ENCODE assay signal across 7 mouse cellular contexts in the genomic region with DNA sequence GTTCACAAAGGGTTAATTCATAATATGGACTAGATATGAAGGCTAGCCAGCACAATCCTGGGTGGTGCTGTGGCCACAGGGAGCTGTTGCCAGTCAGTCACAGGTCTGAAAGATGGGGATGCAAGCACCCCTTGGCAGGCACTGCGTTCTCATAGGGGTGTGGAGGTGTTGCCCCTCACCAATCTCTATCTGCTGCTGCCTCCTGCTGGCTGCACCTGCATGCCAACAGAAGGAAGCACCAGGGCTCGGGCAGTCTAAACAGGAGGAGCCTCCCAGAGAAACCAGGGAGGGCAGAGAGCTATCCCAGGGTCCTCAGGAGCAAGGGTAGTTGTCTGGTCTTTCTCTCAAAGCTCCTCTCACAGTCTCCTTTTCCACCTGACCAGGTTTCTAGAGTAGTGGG. TPM values are rescaled to one million over a fixed set of nuclear protein-coding genes. Genes with fewer than 3 reads are reported as not detected.
DNase-seq lines count a peak whose midpoint lies in the region; ATAC-seq and TF ChIP-seq lines count a peak whose summit lies in the region.

No protein-coding gene starts in this region.

- TF ChIP-seq CTCF in intestine, postnatal 0 days (IDR thresholded peaks at IDR 0.05; ENCODE audit: low read depth), result peak; percentile 57

- no peaks in the 10 kb centered on the region for H3K4me1 ChIP-seq in intestine, postnatal 0 days (replicated peaks; ENCODE audit: control insufficient read depth, insufficient read depth, low read length)
- H3K4me1 ChIP-seq in intestine, embryonic 16.5 days (ENCODE audit: control insufficient read depth, insufficient read depth, low read length), result no peaks in the 10 kb centered on the region
- 0 out of 2 replicates have a peak, but pooled peaks cover 3% of the 10 kb centered on the region for H3K4me1 ChIP-seq in embryonic facial prominence, embryonic 10.5 days

- no peak overlapping the region for H3K9ac ChIP-seq in intestine, postnatal 0 days (ENCODE audit: low read depth, low read length)
- H3K9ac ChIP-seq in intestine, embryonic 16.5 days (ENCODE audit: low read depth, low read length), result no peak overlapping the region

- H3K36me3 ChIP-seq in intestine, postnatal 0 days (ENCODE audit: control insufficient read depth, insufficient read depth), result no peaks in the 10 kb centered on the region
- no peaks in the 10 kb centered on the region for H3K36me3 ChIP-seq in intestine, embryonic 16.5 days (ENCODE audit: control insufficient read depth, insufficient read depth, low read length)
- H3K36me3 ChIP-seq in embryonic facial prominence, embryonic 10.5 days (replicated peaks), result peaks cover 15% of the 10 kb centered on the region; the same call in 1 of the 2 replicates

- 15% methylated on average over 2 of the region's 2 CpGs for WGBS in intestine, postnatal 0 days
- WGBS in intestine, embryonic 16.5 days, result 20% methylated on average over 2 of the region's 2 CpGs
- WGBS in embryonic facial prominence, embryonic 10.5 days, result 30% methylated on average over 2 of the region's 2 CpGs

- H3K27ac ChIP-seq in intestine, postnatal 0 days (ENCODE audit: low read depth, low read length), result no peak overlapping the region
- H3K27ac ChIP-seq in intestine, embryonic 16.5 days (ENCODE audit: low read length), result no peak overlapping the region
- no peak overlapping the region for H3K27ac ChIP-seq in embryonic facial prominence, embryonic 10.5 days (replicated peaks)

- no peak overlapping the region for H3K4me2 ChIP-seq in intestine, postnatal 0 days (replicated peaks; ENCODE audit: low read depth)
- H3K4me2 ChIP-seq in intestine, embryonic 16.5 days (ENCODE audit: low read depth, low read length), result no peak overlapping the region

- ATAC-seq in intestine, postnatal 0 days, result no peak
- ATAC-seq in intestine, embryonic 16.5 days, result no peak

- H3K9me3 ChIP-seq in intestine, postnatal 0 days (ENCODE audit: control insufficient read depth), result no peaks in the 10 kb centered on the region
- H3K9me3 ChIP-seq in intestine, embryonic 16.5 days (ENCODE audit: control insufficient read depth, low read length), result no peaks in the 10 kb centered on the region
- H3K9me3 ChIP-seq in embryonic facial prominence, embryonic 10.5 days, result no peaks in the 10 kb centered on the region

- no peak overlapping the region for H3K4me3 ChIP-seq in intestine, postnatal 0 days (ENCODE audit: low read depth, low read length)
- H3K4me3 ChIP-seq in intestine, embryonic 16.5 days (ENCODE audit: low read length), result no peak overlapping the region
- H3K4me3 ChIP-seq in embryonic facial prominence, embryonic 10.5 days, result no peak overlapping the region

- DNase-seq in urinary bladder, postnatal 14 days (ENCODE audit: low spot score), result peak; percentile 49
- no peak for DNase-seq in urinary bladder, postnatal 4 days (ENCODE audit: low spot score in 2 of 2)
- DNase-seq in embryonic facial prominence, embryonic 10.5 days (ENCODE audit: low spot score), result peak; percentile 47
- DNase-seq in thymus, postnatal 36 days, result peak; percentile 26
- no peak for DNase-seq in cerebellum, adult 8-10 months

- H3K27me3 ChIP-seq in intestine, postnatal 0 days (replicated peaks; ENCODE audit: control insufficient read depth, insufficient read depth, low read length), result no peaks in the 10 kb centered on the region
- no peaks in the 10 kb centered on the region for H3K27me3 ChIP-seq in intestine, embryonic 16.5 days (replicated peaks; ENCODE audit: control insufficient read depth, insufficient read depth, low read length)
- H3K27me3 ChIP-seq in embryonic facial prominence, embryonic 10.5 days (replicated peaks; ENCODE audit: low read depth, poor library complexity, severe bottlenecking), result no peaks in the 10 kb centered on the region

RNA-seq across cellular contexts. Expression of a gene that starts 58.7 kb away (rescaled TPM):
- 34.9 and 35.4 TPM in 2 replicates for polyA plus RNA-seq in intestine, postnatal 0 days (2015; fragmentation: Nextera tagmentation; extraction: Ambion mirVana)
- 26.9 and 29.0 TPM in 2 replicates for polyA plus RNA-seq in intestine, embryonic 16.5 days (2015; fragmentation: Nextera tagmentation; extraction: Ambion mirVana)
- 24.6 and 25.7 TPM in 2 replicates for polyA plus RNA-seq in embryonic facial prominence, embryonic 10.5 days (2016; fragmentation: Nextera tagmentation; extraction: Ambion mirVana)

RNA-seq across cellular contexts. Expression of a gene that starts 59.2 kb away (rescaled TPM):
- polyA plus RNA-seq in intestine, postnatal 0 days (2015; fragmentation: Nextera tagmentation; extraction: Ambion mirVana), result 112 and 113 TPM in 2 replicates
- polyA plus RNA-seq in intestine, embryonic 16.5 days (2015; fragmentation: Nextera tagmentation; extraction: Ambion mirVana), result 206 and 241 TPM in 2 replicates
- polyA plus RNA-seq in embryonic facial prominence, embryonic 10.5 days (2016; fragmentation: Nextera tagmentation; extraction: Ambion mirVana), result 502 and 512 TPM in 2 replicates

Comparison
In these comparisons a context has a peak if more than half of its experiments do, and no peak if none do; other contexts are left out.
1. DNase-seq: peak in urinary bladder, postnatal 14 days (single experiment), embryonic facial prominence, embryonic 10.5 days (single experiment) and thymus, postnatal 36 days (2 of 2); none in urinary bladder, postnatal 4 days (0 of 2) and cerebellum, adult 8-10 months (single experiment).